ENCODE assay signal across 8 mouse cellular contexts in the genomic region with DNA sequence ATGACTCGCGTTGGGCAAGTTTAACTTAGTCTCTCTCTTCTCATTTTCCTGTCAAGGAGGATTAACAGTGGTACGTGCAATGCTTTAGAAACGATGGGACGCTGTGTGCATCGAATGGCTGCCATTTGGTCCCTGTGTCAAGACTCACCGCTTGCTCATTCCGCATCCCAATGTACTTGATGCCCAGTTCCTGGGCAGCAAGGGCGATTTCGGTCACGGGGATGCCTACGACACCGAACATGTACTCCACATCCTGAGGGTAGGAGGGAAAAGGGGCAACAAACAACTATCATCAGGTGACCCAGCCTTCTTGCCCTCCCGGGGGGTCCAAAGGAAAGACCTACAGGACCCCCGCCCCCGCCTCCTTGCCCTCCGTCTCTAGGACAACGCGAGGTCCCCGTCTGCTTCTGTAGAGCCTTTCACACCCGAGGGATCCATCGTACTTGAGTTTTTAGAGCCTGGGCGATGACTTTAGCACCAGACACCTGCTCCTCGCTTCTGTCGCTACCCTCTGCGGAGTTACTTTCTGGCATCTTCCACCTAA. TPM values are rescaled to one million over a fixed set of nuclear protein-coding genes. Genes with fewer than 3 reads are reported as not detected.
A peak's percentile ranks its signal among the peaks of the same experiment; 100 is the strongest.
DNase-seq lines count a peak whose midpoint lies in the region; ATAC-seq and TF ChIP-seq lines count a peak whose summit lies in the region.

A gene (minus strand): TSS at position 533 of the 544 bp plus-strand sequence.

- peak within 1 kb of the TSS; percentile 91 for H3K27ac ChIP-seq in heart, adult 2 months
- H3K27ac ChIP-seq in forebrain, embryonic 10.5 days = peak within 1 kb of the TSS; percentile 90
- H3K27ac ChIP-seq in stomach, embryonic 14.5 days (ENCODE audit: low read length) = peak within 1 kb of the TSS; percentile 74

- DNase-seq in heart, adult 2 months = no peak
- no peak for DNase-seq in heart, postnatal 36 days
- no peak for DNase-seq in forebrain, embryonic 10.5 days (ENCODE audit: extremely low spot score, low spot score)
- DNase-seq in liver = peak; percentile 29
- DNase-seq in ovary, postnatal 10 days (ENCODE audit: low spot score) = no peak
- no peak for DNase-seq in layer of hippocampus, adult 18-20 months (ENCODE audit: low spot score in 2 of 2)

- 3% methylated on average over 26 of the region's 26 CpGs for WGBS in heart, adult 2 months
- 5% methylated on average over 26 of the region's 26 CpGs for WGBS in forebrain, embryonic 10.5 days
- WGBS in stomach, embryonic 14.5 days = 4% methylated on average over 26 of the region's 26 CpGs

- no peak for TF ChIP-seq CTCF in heart, adult 2 months (IDR thresholded peaks at IDR 0.05)
- TF ChIP-seq CTCF in E14TG2a.4 (conservative IDR thresholded peaks at IDR 0.05; ENCODE audit: low read length) = no peak

- peak within 1 kb of the TSS; percentile 87 for H3K4me2 ChIP-seq in stomach, embryonic 14.5 days (replicated peaks; ENCODE audit: low read depth, low read length)

- H3K27me3 ChIP-seq in heart, adult 2 months (ENCODE audit: control insufficient read depth, insufficient read depth, low read length) = no peaks in the 10 kb centered on the region
- no peaks in the 10 kb centered on the region for H3K27me3 ChIP-seq in E14TG2a.4 (ENCODE audit: insufficient read depth, low read length)
- H3K27me3 ChIP-seq in forebrain, embryonic 10.5 days (ENCODE audit: poor library complexity, severe bottlenecking) = no peaks in the 10 kb centered on the region
- no peaks in the 10 kb centered on the region for H3K27me3 ChIP-seq in stomach, embryonic 14.5 days (ENCODE audit: control insufficient read depth, insufficient read depth, low read length)

- TF ChIP-seq POLR2A in heart, adult 2 months (IDR thresholded peaks at IDR 0.05; ENCODE audit: insufficient read depth, low read depth, low read length) = no peak

- H3K4me1 ChIP-seq in heart, adult 2 months (ENCODE audit: control insufficient read depth, insufficient read depth, low read length) = peaks cover 1% of the 10 kb centered on the region; the same call in 1 of the 2 replicates
- H3K4me1 ChIP-seq in E14TG2a.4 (replicated peaks; ENCODE audit: low read depth, low read length) = peaks cover 25% of the 10 kb centered on the region
- peaks cover 17% of the 10 kb centered on the region for H3K4me1 ChIP-seq in forebrain, embryonic 10.5 days
- H3K4me1 ChIP-seq in stomach, embryonic 14.5 days (ENCODE audit: control insufficient read depth, insufficient read depth, low read length) = peaks cover 4% of the 10 kb centered on the region; the same call in 1 of the 2 replicates

- H3K9me3 ChIP-seq in E14TG2a.4 (ENCODE audit: low read length) = no peaks in the 10 kb centered on the region
- no peaks in the 10 kb centered on the region for H3K9me3 ChIP-seq in forebrain, embryonic 10.5 days
- H3K9me3 ChIP-seq in stomach, embryonic 14.5 days (ENCODE audit: control insufficient read depth, low read depth, low read length) = no peaks in the 10 kb centered on the region

- no peaks in the 10 kb centered on the region for H3K79me2 ChIP-seq in heart, adult 2 months (replicated peaks; ENCODE audit: control insufficient read depth, insufficient read depth, low read length)

- ATAC-seq in stomach, embryonic 14.5 days (ENCODE audit: insufficient number of reproducible peaks, insufficient read depth, low FRiP score, low read depth) = peak; percentile 31; the same call in 1 of the 2 replicates

- H3K4me3 ChIP-seq in heart, adult 2 months = peak within 1 kb of the TSS; percentile 94
- H3K4me3 ChIP-seq in E14TG2a.4 (replicated peaks; ENCODE audit: low read length) = peak within 1 kb of the TSS; percentile 91
- H3K4me3 ChIP-seq in forebrain, embryonic 10.5 days = peak within 1 kb of the TSS; percentile 77
- peak within 1 kb of the TSS; percentile 57 for H3K4me3 ChIP-seq in stomach, embryonic 14.5 days (ENCODE audit: low read depth, low read length)

- no peak for TF ChIP-seq EP300 in heart, adult 2 months (IDR thresholded peaks at IDR 0.05; ENCODE audit: insufficient read depth, low read depth, low read length)

- H3K36me3 ChIP-seq in heart, adult 2 months (ENCODE audit: control insufficient read depth, insufficient read depth, low read length) = no peaks in the 10 kb centered on the region; the same call in 1 of the 2 replicates
- H3K36me3 ChIP-seq in E14TG2a.4 (ENCODE audit: insufficient read depth, low read length) = no peaks in the 10 kb centered on the region
- H3K36me3 ChIP-seq in forebrain, embryonic 10.5 days (replicated peaks) = no peaks in the 10 kb centered on the region
- H3K36me3 ChIP-seq in stomach, embryonic 14.5 days (ENCODE audit: control insufficient read depth, insufficient read depth, low read length) = no peaks in the 10 kb centered on the region

- H3K9ac ChIP-seq in heart, adult 2 months (ENCODE audit: low read depth, low read length) = peak within 1 kb of the TSS; percentile 72
- peak within 1 kb of the TSS; percentile 57 for H3K9ac ChIP-seq in stomach, embryonic 14.5 days (replicated peaks; ENCODE audit: low read depth, low read length)

- intact Hi-C loops in heart, adult 2 months (cut with DNase I) = loop anchor here (5.0 kb wide), 2 partner anchors 447 to 832 kb away; a partner anchor contains a TSS
- intact Hi-C loops in heart, postnatal 36 days (cut with DNase I) = loop anchor here (5.0 kb wide), 1 partner anchor 442 kb away; no protein-coding TSS in a partner anchor

RNA-seq across cellular contexts. Expression of the gene that starts here (rescaled TPM):
- total RNA-seq in heart, adult 2 months (2021) = under 1 TPM; 0.66 to 0.86 TPM
- 2.4 TPM in 1 of 2 replicates, not detected in the other for polyA plus RNA-seq in heart, adult 2 months (2012; rRNA removed)
- 1 to 10 TPM in 1 of 2 experiments, under 1 TPM in 1; 0.33 to 1.7 TPM for total RNA-seq in heart, postnatal 36 days (2021)
- polyA plus RNA-seq in forebrain, embryonic 10.5 days (2016; fragmentation: Nextera tagmentation; extraction: Ambion mirVana) = 0.10 and 1.5 TPM in 2 replicates
- 2.8 TPM in 1 of 2 replicates, not detected in the other for polyA plus RNA-seq in stomach, embryonic 14.5 days (2014; fragmentation: Nextera tagmentation; extraction: Ambion mirVana)
- not detected for total RNA-seq in layer of hippocampus, adult 18-20 months (2021)
